Mouse (Mus musculus) erythroblast, embryonic 14.5 days (primary cell): ENCODE data around the gene Ints13.

Experiments used
- GATA1 ChIP-seq: IDR thresholded peaks from 2 replicates; pipeline ENCODE4 v1.6.1; 2012; ENCODE audit warnings: low read length, inconsistent platforms, mixed read lengths
- TAL1 ChIP-seq: IDR thresholded peaks from 3 replicates; pipeline ENCODE4 v1.6.1; 2012; ENCODE audit warnings: low read length, inconsistent platforms, mixed read lengths

DNA sequence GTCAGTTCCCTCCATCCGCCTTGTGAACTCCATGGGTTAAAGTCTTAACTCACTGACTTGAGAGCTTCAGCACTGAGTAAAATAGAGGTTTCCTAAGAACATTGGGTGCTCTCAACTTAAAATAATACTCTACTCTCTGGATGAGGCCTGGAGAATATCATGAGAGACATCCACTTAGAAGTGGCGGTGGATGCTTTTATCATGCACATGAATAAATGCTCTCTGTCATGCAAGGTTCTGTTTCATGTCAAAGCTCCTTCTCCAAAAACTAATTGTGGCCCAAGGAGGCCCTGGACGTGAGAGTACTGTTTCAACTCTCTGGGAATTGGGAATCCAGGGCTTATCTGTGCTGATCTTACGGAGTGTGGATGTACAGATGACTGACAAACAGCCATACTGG, 40.5 kb downstream of the Ints13 start:
- TF ChIP-seq GATA1 (no peak), TAL1 (no peak)
